Mouse (Mus musculus) mouse embryonic stem cell (cell line): ENCODE results near the gene Azgp1.
"Not testable (repeated sequence)": the region's sequence is repeated elsewhere in the genome, so short reads cannot be mapped to it uniquely, and the experiment has no call there.

ENCODE experiments used
- in situ Hi-C, 2 experiments: fragments of 300-500 bp; cut with MboI; formaldehyde crosslinking; loops; 1 replicate in 1 of 2; 3 replicates in 1 of 2; pipeline ENCODE4 v1.14.3; 2019 to 2020; ENCODE audit warnings: low sequenced_read_pairs in 2 of 2, low pct_unique_long_range_greater_than_20kb in 1 of 2, mixed read lengths in 1 of 2; ENCODE audit not compliant: unreplicated experiment in 1 of 2

The Azgp1 gene

DNA sequence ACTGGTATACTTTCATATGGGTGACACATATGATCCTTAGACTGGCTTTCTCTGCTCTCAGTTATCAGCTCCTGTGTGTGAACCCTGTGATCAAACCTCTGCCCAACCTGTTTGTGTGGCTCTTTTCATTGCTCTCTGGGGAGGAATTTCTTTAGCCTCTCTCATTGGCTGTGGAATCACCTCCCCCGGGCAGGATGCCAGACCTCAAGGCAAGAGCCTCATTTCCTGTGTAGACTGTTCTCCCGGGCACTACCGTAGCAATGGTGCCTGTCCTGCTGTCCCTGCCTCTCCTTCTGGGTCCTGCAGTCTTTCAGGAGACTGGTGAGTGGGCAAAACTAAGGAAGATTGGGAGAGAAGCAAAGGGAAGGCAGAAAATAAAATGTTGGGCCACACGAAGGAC, at the start of gene Azgp1:
TSS of gene Azgp1 (plus strand) at position 221 of the 400 bp plus-strand sequence.
- in situ Hi-C loops, result no loop called here

DNA sequence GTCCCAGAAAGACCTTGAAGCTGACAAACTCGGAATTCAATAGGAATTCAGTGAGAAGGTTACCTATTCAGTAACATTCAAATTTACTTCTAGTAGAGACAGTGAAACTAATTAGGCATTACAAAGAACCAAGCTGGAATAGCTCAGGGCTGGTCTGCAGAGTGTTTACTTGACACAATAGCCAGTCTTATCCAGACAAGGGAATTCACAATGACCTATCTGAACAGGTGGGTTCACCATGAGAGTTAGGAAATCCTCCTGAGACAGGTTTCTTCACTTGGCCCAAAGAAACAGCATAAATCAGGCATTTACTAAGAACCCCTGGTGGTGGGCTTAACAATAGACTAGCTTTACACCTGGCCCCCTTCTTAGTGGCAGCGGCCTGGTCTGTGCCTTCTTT, 47.4 kb upstream of the Azgp1 start:
- in situ Hi-C loops, result not testable (repeated sequence)

DNA sequence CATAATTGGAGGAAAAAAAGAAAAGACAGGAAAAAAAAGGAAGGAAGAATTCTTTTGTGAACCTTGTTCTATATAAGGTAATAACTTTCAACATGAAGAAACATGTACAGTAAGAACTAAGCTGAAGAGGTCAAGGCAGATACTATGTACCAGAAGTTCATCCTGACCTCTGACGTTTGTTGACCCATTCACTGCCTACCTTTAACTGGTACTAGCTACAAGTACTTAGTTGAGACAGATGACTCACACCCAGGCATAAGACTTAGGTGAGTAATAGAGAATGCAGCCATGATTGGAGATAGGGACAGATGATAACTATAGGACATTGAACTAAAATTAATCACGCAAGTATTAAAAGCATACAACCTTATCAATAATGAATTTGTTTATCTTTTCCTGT, 44.8 kb upstream of the Azgp1 start:
- in situ Hi-C loops, result no loop called here

DNA sequence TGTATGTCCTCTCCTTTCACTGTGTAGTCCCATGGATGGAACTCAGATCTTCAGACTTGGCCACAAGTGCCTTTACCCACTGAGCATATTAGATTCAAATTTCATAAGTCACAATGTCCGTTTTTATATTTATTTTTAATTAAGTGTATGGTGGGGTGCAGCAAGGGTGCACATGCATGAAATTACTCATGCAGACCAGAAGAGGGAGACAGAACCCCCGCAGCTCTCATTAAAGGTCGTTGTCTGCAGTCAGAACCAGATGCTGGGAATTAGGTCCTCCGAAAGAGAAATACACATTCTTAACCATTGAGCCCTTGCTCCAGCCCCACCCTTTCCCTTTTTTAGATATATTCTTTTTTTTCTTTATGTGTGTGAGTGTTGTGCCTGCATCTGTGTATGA, 44.1 kb upstream of the Azgp1 start:
- in situ Hi-C loops, result no loop called here

DNA sequence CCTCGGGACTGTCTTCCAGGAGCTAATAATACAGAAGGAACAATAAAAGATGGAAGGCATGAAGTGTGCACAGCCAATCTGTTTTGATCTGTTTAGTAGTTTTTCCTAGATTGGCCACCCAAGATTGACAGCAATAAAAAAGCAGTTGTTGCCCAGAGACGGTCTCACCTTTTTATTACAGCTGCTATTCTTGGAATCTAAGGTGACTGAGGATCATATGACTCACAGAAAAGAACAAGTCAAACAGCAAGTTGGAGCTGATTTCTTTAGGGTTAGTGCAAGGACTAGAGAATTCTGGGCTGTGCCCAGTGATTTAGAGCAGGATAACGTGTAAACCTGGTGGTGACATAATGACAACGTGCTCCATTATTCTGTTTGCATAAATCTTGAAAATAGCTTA, 40.4 kb upstream of the Azgp1 start:
- in situ Hi-C loops, result no loop called here

DNA sequence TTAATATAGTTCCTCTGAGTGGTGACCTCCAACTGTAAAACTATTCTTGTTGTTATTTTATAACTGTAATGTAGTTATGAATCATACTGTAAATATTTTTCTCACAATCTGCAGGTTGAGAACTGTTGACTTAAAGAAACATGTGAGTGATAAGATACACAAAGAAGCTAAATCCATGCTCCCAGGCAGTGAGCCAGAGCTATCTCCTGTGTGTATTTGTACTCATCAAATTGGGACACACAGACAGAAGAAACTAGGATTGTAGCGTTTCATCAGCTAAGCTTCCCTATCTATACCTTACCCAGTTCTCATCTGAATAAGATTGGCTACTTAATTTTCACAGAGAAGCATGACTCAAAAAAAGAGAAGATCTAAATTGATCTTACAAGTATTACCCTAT, 38.2 kb upstream of the Azgp1 start:
- in situ Hi-C loops, result no loop called here

DNA sequence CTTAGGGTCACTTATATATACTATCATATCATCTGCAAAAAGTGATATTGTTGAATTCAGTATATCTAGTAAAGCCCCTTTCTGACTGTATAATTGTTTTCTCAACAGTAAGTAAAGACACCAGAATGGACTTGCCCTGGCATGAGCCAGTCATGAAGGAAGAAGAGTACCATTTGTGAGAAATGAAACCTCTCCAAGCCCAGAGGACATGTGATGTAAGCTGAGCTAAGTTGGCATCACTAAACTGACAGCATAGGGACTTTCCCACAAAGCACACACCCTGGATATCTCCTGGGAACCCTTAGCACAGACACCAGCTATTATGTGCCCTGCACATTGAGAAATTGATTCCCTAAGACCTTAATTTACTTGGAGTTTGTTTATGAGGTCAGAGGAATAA, 34.0 kb upstream of the Azgp1 start:
- in situ Hi-C loops, result no loop called here

DNA sequence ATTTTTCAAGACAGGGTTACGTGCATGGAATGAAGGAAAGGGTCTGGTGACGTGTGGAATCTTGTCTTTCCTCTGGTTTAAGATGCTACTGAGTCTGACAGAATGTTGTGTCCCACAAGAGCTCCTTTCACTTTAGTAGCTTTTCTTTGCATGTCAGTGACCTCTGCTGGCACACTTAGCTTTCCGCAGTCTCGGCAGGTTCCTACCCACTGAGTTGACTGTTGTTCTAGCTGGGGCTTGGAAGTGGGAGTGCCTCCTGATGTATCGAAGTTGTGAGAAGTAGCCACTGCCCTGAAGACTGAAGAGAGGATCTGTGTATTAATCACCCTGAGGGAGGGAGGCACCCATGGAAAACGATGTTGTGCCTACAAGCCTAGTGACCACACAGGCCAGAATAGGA, 30.1 kb upstream of the Azgp1 start:
- in situ Hi-C loops, result no loop called here

DNA sequence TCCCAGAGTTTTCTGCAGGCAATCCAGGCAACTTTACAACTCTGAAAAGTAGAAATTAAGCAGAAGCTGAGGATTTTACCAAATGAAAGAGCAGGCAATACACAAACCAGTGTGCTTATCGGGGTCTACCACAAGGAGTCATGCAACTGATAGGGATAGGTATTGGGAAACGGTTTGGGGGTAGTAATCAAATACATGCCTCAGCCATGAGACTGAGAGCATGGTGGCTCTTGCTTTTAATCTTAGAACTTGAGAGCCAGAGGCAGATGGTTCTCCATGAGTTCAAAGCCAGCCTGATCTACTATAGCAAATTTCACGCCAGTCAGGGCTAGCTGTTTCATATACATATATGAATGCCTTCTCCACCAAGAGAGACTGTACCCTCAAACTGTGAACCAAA, 24.9 kb upstream of the Azgp1 start:
- in situ Hi-C loops, result loop anchor here in 1 of 2 experiments (5.0 kb wide), 1 partner anchor 64 kb away; no protein-coding TSS in a partner anchor

DNA sequence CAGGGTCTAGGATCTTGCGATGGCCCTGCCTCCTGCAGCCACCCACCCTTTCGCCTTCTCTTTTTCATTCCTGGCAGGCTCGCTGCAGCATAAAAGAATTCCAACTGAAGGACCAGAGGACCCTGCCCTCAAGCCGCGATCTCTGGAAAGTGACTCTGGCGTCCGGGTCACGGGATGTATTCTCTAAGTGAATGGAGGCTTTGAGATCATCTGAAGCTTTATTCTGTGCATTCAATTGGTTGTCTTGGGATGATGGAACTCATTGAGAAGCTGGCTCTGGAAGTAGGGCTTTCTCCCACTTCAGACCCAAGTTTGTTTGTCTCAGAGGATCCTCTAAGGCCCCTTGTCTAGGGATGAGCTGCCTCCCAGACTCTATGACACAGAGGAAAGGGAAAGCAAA, 18.4 kb upstream of the Azgp1 start, which contains the start of gene Gjc3:
TSS of gene Gjc3 (minus strand) at position 154 of the 400 bp plus-strand sequence.
- in situ Hi-C loops, result no loop called here

DNA sequence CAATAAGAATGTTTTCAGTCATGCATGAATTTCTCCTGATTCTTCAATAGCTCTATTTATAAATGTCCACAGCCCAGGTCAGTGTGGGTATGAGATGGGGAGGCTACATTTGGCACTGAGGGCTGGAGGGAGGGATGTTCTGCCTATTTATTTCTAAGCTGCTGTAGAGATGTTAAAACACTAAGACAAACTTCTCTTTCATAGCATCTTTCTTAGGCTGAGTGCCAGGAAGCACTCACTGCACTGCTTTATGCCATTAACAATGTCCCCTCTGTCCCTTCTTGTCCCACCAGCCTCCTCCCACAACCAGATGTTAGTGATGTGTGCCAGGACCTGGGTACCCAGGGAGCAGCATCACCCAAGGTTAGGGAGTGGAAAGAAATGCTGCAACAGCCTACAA, 14.8 kb upstream of the Azgp1 start:
- in situ Hi-C loops, result no loop called here

DNA sequence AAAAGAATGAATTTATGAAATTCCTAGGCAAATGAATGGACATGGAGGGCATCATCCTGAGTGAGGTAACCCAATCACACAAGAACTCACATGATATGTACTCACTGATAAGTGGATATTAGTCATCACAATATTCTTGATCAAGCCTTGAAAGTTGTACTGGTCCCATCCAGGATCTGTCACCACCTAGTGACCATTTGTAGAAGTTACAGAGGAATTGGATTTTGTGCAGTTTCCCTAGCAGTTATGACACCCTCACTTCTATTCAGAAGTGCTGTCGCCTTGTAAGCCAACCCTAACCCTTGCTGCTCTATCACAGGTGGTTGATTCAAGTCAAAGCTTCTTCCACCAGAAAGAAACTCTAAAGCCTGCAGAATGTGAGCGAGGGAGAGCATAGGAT, 8.2 kb upstream of the Azgp1 start:
- in situ Hi-C loops, result loop anchor here in 1 of 2 experiments (5.0 kb wide), 1 partner anchor 81 kb away; no protein-coding TSS in a partner anchor

DNA sequence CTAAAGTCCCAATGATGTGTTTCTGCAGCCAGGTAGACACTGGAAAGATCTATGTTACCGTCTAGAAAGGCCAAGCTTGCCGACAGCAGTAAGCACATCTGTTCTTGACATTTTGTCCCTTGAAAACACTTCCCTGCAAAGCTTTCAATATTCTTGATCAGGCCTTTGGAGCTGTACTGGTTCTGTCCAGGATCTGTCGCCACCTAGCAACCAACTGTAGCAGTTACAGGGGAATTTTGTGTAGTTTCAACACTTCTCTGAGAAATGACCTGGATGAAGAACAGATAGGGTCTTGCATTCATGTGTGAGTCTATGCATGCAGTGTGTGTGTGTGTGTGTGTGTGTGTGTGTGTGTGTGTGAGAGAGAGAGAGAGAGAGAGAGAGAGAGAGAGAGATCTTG, 7.6 kb upstream of the Azgp1 start:
- in situ Hi-C loops, result loop anchor here in 1 of 2 experiments (5.0 kb wide), 1 partner anchor 81 kb away; no protein-coding TSS in a partner anchor

DNA sequence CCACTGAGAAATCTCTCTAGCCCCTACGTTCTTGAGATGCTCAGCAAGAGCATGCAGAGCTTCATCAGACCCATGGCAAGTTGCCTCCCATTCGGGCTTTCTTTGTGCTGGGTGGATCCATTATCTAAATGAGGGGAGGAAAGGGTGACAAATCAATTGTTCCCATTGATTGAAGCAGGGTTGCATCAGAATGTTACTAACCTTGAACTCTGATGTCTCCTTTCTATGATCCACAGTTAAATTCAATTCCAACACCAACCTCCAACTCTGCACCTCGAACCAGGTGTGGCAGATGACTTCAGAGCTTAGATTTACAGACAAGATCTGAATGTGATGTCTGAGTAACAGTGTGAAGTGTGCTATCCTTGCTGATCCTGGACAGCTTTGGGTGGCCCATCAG, 6.6 kb upstream of the Azgp1 start:
- in situ Hi-C loops, result loop anchor here in 1 of 2 experiments (5.0 kb wide), 1 partner anchor 82 kb away; no protein-coding TSS in a partner anchor

DNA sequence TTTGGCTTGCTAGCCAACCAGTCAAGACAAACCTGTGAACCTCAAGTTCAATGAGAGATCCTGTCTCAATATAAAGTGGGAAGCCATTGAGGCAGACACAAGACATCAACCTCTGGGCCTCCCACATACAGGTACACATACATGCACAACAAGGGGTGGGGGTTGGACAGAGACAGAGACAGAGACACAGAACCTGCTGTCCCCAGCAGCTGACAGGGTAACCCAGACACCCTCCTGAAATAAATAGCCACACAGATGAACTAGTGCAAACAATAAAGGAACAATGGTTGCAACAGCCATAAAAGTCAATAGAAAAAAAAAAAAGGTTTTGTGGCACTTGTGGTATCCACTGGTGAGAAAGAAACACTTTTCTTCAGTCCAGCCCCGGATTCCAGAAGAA, 5.9 kb upstream of the Azgp1 start:
- in situ Hi-C loops, result no loop called here

DNA sequence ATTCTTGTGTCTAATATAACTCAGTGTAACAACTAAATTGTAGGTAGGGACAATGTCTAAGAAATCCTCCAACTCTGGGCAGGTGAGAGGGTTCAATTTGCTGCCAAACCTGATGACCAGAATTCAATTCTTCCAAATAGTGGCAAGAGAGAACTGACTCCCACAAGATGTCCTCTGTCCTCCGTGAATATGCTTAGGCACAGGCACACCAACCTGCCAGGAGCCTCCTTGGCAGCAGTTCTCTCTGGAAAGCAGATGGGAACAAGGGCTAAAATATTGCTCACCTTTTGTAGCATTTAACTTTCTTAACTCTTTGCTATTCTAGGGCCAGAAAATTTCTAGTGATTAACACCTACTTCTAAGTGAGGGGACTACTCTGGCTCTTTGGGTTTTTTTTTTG, 4.0 kb upstream of the Azgp1 start:
- in situ Hi-C loops, result no loop called here

DNA sequence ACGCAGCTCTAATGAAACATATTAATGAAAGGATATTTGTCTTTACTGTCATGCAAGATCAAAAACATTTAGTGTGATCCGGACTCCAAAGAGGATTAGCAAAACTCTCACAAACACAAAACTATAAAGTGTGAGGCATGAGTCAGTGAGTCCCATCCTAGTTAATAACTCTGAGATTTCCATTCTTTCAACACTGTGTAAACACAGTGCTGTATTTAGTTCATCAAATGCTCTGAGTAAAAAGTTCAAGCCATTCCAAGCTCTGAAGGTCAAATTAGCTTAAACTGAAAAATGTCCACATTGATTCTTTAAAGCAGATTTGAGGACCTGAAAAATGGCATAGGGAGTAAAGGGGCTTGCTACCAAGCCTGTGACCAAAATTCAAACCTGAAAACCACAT, 2.2 kb upstream of the Azgp1 start:
- in situ Hi-C loops, result no loop called here

DNA sequence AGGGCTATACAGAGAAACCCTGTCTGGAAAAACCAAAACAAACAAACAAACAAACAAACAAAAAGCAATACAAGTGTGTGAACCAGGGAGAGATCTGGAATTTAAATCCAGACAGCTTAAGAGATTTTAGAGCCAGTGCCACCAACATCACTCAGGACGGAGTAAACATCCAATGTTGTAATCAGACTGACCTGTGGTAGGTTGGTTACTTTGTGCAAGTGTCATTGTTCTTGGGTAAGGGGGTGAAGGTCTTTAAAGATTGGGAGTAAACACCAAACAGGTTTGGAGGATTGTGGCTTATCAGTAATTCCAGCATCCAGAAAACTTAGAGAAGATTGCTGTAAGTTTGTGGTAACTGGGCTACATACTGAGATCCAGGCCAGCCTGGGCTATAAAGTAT, 5.0 kb downstream of the Azgp1 start:
- in situ Hi-C loops, result no loop called here

DNA sequence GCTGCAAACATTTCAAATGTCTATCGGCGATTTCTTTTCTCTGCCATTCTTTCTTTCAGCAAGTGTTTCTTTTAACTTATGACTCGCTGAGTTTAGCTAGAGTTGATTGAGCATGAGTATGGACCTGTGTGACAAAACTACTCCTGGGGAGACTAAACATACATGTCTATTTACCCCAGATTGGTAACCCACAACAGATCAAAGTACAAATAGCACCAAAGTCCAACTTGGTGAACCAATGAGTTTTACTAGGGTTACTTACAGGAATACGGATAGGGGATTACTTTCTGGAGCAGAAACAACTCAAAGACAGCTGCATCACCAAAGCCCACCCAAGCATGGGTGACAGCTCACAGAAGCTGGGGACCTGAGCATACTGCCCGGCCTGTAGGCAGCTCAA, 28.1 kb downstream of the Azgp1 start:
- in situ Hi-C loops, result no loop called here

DNA sequence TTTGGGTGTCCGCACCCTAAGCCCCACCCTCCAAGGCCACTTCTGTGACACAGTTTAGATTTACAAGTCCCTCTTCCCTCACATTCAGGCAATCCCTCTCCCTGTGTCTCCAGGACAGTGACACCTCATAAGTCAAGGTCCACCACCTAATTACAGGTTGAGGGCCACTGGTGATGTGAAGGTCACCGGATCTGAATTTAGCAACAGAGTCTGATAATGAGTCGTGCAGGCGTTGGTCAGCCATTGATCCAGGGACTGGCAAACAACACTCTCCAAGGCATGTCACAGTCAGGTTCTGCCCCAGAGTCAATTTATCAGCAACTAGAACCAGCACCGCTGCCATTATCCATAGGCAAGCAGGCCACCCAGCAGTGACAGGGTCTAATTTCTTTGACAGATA, 31.1 kb downstream of the Azgp1 start:
- in situ Hi-C loops, result no loop called here

DNA sequence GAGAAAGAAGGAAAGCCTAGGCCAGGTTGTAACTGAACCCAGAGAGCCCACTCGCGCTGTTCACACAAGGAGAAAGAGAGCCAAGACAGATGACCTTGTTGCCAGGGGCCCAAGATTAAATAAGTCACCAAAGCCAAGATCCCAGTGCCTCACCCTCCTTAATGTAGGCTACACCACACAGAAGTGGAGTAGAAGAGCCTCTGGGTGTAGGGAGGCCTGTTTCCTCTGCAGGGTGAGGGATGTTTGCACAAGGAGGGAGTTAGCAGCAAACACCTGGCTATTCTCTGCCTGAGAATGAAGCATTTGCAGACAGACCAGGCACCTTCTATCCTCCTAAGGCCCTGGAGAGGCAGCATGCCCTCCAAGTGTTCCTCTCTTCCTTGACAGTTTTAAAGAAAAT, 35.2 kb downstream of the Azgp1 start:
- in situ Hi-C loops, result no loop called here
